Mouse (Mus musculus) ES-Bruce4 (cell line): ENCODE data around the gene Fgf13. TPM values are rescaled to one million over a fixed set of nuclear protein-coding genes. Genes with fewer than 3 reads are reported as not detected.

ENCODE experiments used
- H3K27ac ChIP-seq: 2 replicates; pipeline ENCODE4 v1.5.1; 2012; ENCODE audit warnings: low read length, inconsistent platforms; ENCODE audit not compliant: insufficient read depth
- H3K27me3 ChIP-seq: 2 replicates; pipeline ENCODE4 v1.6.1; 2012; ENCODE audit warnings: mild to moderate bottlenecking, low read length, inconsistent platforms; ENCODE audit not compliant: control insufficient read depth, poor library complexity, insufficient read depth, severe bottlenecking
- H3K36me3 ChIP-seq: 2 replicates; pipeline ENCODE4 v1.6.1; 2012; ENCODE audit warnings: inconsistent platforms, mild to moderate bottlenecking, low read length, moderate library complexity; ENCODE audit not compliant: control insufficient read depth, poor library complexity, insufficient read depth, severe bottlenecking
- H3K4me1 ChIP-seq: one replicate; pipeline ENCODE4 v1.8.1; 2011; ENCODE audit warnings: low read length; ENCODE audit not compliant: control insufficient read depth, insufficient read depth
- H3K4me3 ChIP-seq: 2 replicates; pipeline ENCODE4 v1.5.1; 2011; ENCODE audit warnings: low read depth, mild to moderate bottlenecking, low read length
- H3K9ac ChIP-seq: 2 replicates; pipeline ENCODE4 v1.6.1; 2012; ENCODE audit warnings: low read depth, mild to moderate bottlenecking, inconsistent platforms; ENCODE audit not compliant: poor library complexity, severe bottlenecking
- H3K9me3 ChIP-seq: replicated peaks from 2 replicates; pipeline ENCODE4 v1.6.1; 2012; ENCODE audit warnings: mild to moderate bottlenecking, low read length, inconsistent platforms; ENCODE audit not compliant: control insufficient read depth, poor library complexity, insufficient read depth, severe bottlenecking
- CTCF ChIP-seq: IDR thresholded peaks from one replicate; pipeline ENCODE4 v1.8.1; 2011; ENCODE audit warnings: low read depth, low read length
- EP300 ChIP-seq: IDR thresholded peaks from 2 replicates; pipeline ENCODE4 v1.6.1; 2011; ENCODE audit warnings: low read depth, low read length; ENCODE audit not compliant: insufficient read depth
- POLR2A ChIP-seq: IDR thresholded peaks from one replicate; pipeline ENCODE4 v1.8.1; 2011; ENCODE audit warnings: low read length; ENCODE audit not compliant: insufficient read depth
- polyA plus RNA-seq: library from polyadenylated mRNA; stranded (reverse); fragments of >200 nt; gene quantifications from 2 replicates; pipeline ENCODE4 v1.2.4, GENCODE M21; 2011; ENCODE audit warnings: low read depth; ENCODE audit not compliant: missing spikeins, insufficient read depth, insufficient read length

Gene Fgf13
- polyA plus RNA-seq, 1 experiment, result 4.5 TPM

GRCm38 (mm10) chrX:59240683-59241459 is 327.0 kb downstream of the Fgf13 start:
- TF ChIP-seq POLR2A (no peak), EP300 (no peak), CTCF (no peak)
- H3K27ac ChIP-seq, result no peak overlapping the region

GRCm38 (mm10) chrX:59220675-59221074 is 347.2 kb downstream of the Fgf13 start:
- TF ChIP-seq CTCF, result no peak
- TF ChIP-seq POLR2A, result no peak
- no peak for TF ChIP-seq EP300
- H3K9ac ChIP-seq, result no peak overlapping the region

More at GRCm38 (mm10) chrX:59240683-59241459, 327.0 kb downstream of the Fgf13 start:
- Histone ChIP-seq H3K9me3 (no peaks in the 10 kb centered on the region), H3K4me1 (no peaks in the 10 kb centered on the region), H3K27me3 (no peaks in the 10 kb centered on the region), H3K4me3 (no peak overlapping the region), H3K36me3 (no peaks in the 10 kb centered on the region), H3K9ac (no peak overlapping the region)

DNA sequence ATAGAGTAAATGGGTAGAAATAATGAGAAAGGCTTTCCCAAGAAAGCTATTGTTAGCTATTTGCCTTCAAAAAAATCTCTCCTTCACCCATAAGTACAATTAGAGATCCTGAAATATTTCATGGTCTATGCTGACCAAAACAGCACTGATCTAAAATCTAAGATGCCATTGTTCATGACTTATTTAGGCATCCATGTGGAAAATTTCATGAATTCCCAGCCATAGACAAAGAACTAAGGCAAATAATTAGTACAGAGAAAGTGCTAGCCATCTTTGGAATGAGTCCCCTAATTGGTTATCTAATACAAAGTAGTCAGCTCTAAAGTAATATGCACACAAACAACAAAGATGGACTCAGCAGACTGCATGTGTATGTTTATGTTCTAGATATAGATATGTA is 366.7 kb downstream of the Fgf13 start:
- Histone ChIP-seq H3K27me3 (no peaks in the 10 kb centered on the region; the same call in 1 of the 2 replicates), H3K4me1 (no peaks in the 10 kb centered on the region), H3K9ac (no peak overlapping the region), H3K9me3 (no peaks in the 10 kb centered on the region), H3K4me3 (no peak overlapping the region), H3K27ac (no peak overlapping the region), H3K36me3 (no peaks in the 10 kb centered on the region)
- TF ChIP-seq CTCF, result no peak
- TF ChIP-seq EP300, result no peak
- TF ChIP-seq POLR2A, result no peak

More at GRCm38 (mm10) chrX:59220675-59221074, 347.2 kb downstream of the Fgf13 start:
- Histone ChIP-seq H3K4me3 (no peak overlapping the region), H3K36me3 (no peaks in the 10 kb centered on the region), H3K9me3 (no peaks in the 10 kb centered on the region), H3K27me3 (no peaks in the 10 kb centered on the region), H3K27ac (no peak overlapping the region), H3K4me1 (no peaks in the 10 kb centered on the region)

- Histone ChIP-seq H3K27me3 (no peaks in the 10 kb centered on the region; the same call in 1 of the 2 replicates), H3K4me1 (no peaks in the 10 kb centered on the region), H3K4me3 (no peak overlapping the region), H3K36me3 (no peaks in the 10 kb centered on the region), H3K27ac (no peak overlapping the region), H3K9ac (no peak overlapping the region), H3K9me3 (no peaks in the 10 kb centered on the region)
- TF ChIP-seq POLR2A (no peak), EP300 (no peak), CTCF (no peak)
Observed at GRCm38 (mm10) chrX:59194149-59194548, 373.7 kb downstream of the Fgf13 start.

- Histone ChIP-seq H3K4me3 (no peak overlapping the region), H3K4me1 (no peaks in the 10 kb centered on the region), H3K36me3 (no peaks in the 10 kb centered on the region), H3K27me3 (no peaks in the 10 kb centered on the region), H3K27ac (no peak overlapping the region), H3K9ac (no peak overlapping the region), H3K9me3 (no peaks in the 10 kb centered on the region)
- TF ChIP-seq EP300, result no peak
- no peak for TF ChIP-seq CTCF
Observed at GRCm38 (mm10) chrX:59186922-59187321, 380.9 kb downstream of the Fgf13 start.

DNA sequence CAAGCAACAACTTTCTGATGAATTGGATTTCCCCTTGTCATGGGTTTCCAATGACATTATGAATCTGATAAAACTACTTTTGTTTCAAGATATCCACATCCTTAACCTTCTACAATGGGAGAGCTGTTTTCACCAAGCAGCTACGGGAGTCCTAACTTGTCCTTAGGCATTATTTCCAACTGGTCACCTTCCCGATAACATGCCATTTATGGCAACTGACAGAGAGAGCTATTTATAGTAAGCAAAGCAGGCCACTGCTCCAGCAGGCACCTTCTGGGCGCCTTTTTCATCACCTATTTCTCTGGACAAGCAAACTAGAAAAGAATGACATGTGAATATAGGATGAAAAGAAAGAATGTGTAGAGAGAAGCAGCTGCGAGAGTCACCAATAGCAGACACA is 385.5 kb downstream of the Fgf13 start:
- Histone ChIP-seq H3K27me3 (no peaks in the 10 kb centered on the region), H3K27ac (no peak overlapping the region), H3K4me3 (no peak overlapping the region), H3K36me3 (no peaks in the 10 kb centered on the region), H3K9ac (no peak overlapping the region), H3K4me1 (no peaks in the 10 kb centered on the region), H3K9me3 (no peaks in the 10 kb centered on the region)
- no peak for TF ChIP-seq EP300
- no peak for TF ChIP-seq CTCF
- no peak for TF ChIP-seq POLR2A
